Mouse (Mus musculus) retina, postnatal 7 days (tissue): ENCODE data around the gene Tacc2.

Experiments
- DNase-seq: peaks from one replicate; pipeline ENCODE4 v3.0.0-alpha.2; 2012; ENCODE audit warnings: low read depth, low spot score

Tacc2 gene

GRCm38 (mm10) chr7:130726185-130726584 is 148.9 kb downstream of the Tacc2 start:
- no peak for DNase-seq

GRCm38 (mm10) chr7:130726724-130727422 is 149.6 kb downstream of the Tacc2 start:
- DNase-seq: no peak

GRCm38 (mm10) chr7:130727560-130727959 is 150.3 kb downstream of the Tacc2 start:
- DNase-seq: no peak

GRCm38 (mm10) chr7:130731792-130732191 is 154.6 kb downstream of the Tacc2 start:
- DNase-seq: no peak

GRCm38 (mm10) chr7:130732908-130733307 is 155.7 kb downstream of the Tacc2 start:
- DNase-seq: no peak

- no peak for DNase-seq
These were observed 156.2 kb downstream of the Tacc2 start for GRCm38 (mm10) chr7:130733423-130733822.

GRCm38 (mm10) chr7:130734195-130734787 is 157.1 kb downstream of the Tacc2 start:
- no peak for DNase-seq

GRCm38 (mm10) chr7:130741099-130741498 is 163.9 kb downstream of the Tacc2 start:
- no peak for DNase-seq

- DNase-seq: no peak
These were observed 166.2 kb downstream of the Tacc2 start for GRCm38 (mm10) chr7:130743239-130744025.

GRCm38 (mm10) chr7:130749165-130749564 is 171.9 kb downstream of the Tacc2 start:
- DNase-seq: no peak

GRCm38 (mm10) chr7:130750752-130751490 is 173.7 kb downstream of the Tacc2 start:
- no peak for DNase-seq

GRCm38 (mm10) chr7:130751678-130752077 is 174.4 kb downstream of the Tacc2 start:
- no peak for DNase-seq

- DNase-seq: peak; percentile 41
These were observed 177.6 kb downstream of the Tacc2 start for GRCm38 (mm10) chr7:130754790-130755189.

- no peak for DNase-seq
These were observed 179.2 kb downstream of the Tacc2 start for GRCm38 (mm10) chr7:130756343-130756835.

- no peak for DNase-seq
These were observed 180.2 kb downstream of the Tacc2 start for GRCm38 (mm10) chr7:130757326-130757865.

GRCm38 (mm10) chr7:130762071-130762897 is 185.0 kb downstream of the Tacc2 start:
- peak; percentile 66 for DNase-seq

GRCm38 (mm10) chr7:130764160-130764559 is 186.9 kb downstream of the Tacc2 start:
- DNase-seq: no peak

GRCm38 (mm10) chr7:130766411-130767170 is 189.4 kb downstream of the Tacc2 start:
- no peak for DNase-seq

GRCm38 (mm10) chr7:130768151-130768550 is 190.9 kb downstream of the Tacc2 start:
- DNase-seq: no peak

GRCm38 (mm10) chr7:130770707-130771106 is 193.5 kb downstream of the Tacc2 start:
- peak; percentile 69 for DNase-seq
